9 mouse cellular contexts compared by ENCODE assay signal in genomic region chr8:34392981-34393828, GRCm38 (mm10).
DNase-seq lines count a peak whose midpoint lies in the region; ATAC-seq and TF ChIP-seq lines count a peak whose summit lies in the region.
"Had no signal": no experiment of that assay in that cellular context is flagged by ENCODE, and none has a peak within 500 bp of the region (broad histone marks: within the 10 kb centered on the region; RNA-seq: fewer than 3 reads in every experiment).

No protein-coding gene starts in this region.

- no peaks in the 10 kb centered on the region for H3K9me3 ChIP-seq in hindbrain, embryonic 14.5 days (ENCODE audit: control insufficient read depth, low read length)
- no peaks in the 10 kb centered on the region for H3K9me3 ChIP-seq in limb, embryonic 10.5 days (replicated peaks)
- H3K9me3 ChIP-seq: liver, embryonic 13.5 days had no signal

- no peak overlapping the region for H3K4me2 ChIP-seq in hindbrain, embryonic 14.5 days (replicated peaks)
- H3K4me2 ChIP-seq: liver, embryonic 13.5 days had no signal

- H3K27ac ChIP-seq in hindbrain, embryonic 14.5 days: peak overlapping the region; percentile 77
- peak overlapping the region; percentile 69 for H3K27ac ChIP-seq in limb, embryonic 10.5 days
- H3K27ac ChIP-seq: liver, embryonic 13.5 days had no signal

- H3K9ac ChIP-seq in hindbrain, embryonic 14.5 days: no peak overlapping the region
- H3K9ac ChIP-seq: liver, embryonic 13.5 days had no signal

- H3K4me1 ChIP-seq in hindbrain, embryonic 14.5 days (replicated peaks; ENCODE audit: control insufficient read depth, insufficient read depth, low read length): peaks cover 41% of the 10 kb centered on the region
- H3K4me1 ChIP-seq in limb, embryonic 10.5 days: peaks cover 29% of the 10 kb centered on the region
- H3K4me1 ChIP-seq: liver, embryonic 13.5 days had no signal

- no peak for TF ChIP-seq CTCF in brain, embryonic 14.5 days (IDR thresholded peaks at IDR 0.05; ENCODE audit: borderline replicate concordance, extremely low read depth, insufficient read depth, insufficient read length)

- DNase-seq in brain, embryonic 14.5 days (ENCODE audit: low read depth): peak; percentile 81
- peak; percentile 73 to 88 for DNase-seq in cerebellum, postnatal 14 days
- DNase-seq in hindbrain, embryonic 14.5 days (ENCODE audit: low spot score): no peak
- DNase-seq in limb, embryonic 10.5 days (ENCODE audit: low spot score): no peak
- no peak for DNase-seq in retina, embryonic 14.5 days (ENCODE audit: low spot score)
- DNase-seq in lung, postnatal 36 days: no peak
- DNase-seq: liver, embryonic 13.5 days had no signal

- 74% methylated on average over 15 of the region's 15 CpGs for WGBS in hindbrain, embryonic 14.5 days
- 92% methylated on average over 15 of the region's 15 CpGs for whole genome bisulfite sequencing in limb, embryonic 10.5 days

- H3K36me3 ChIP-seq in hindbrain, embryonic 14.5 days (replicated peaks; ENCODE audit: control insufficient read depth, insufficient read depth): no peaks in the 10 kb centered on the region
- no peaks in the 10 kb centered on the region for H3K36me3 ChIP-seq in limb, embryonic 10.5 days
- H3K36me3 ChIP-seq: liver, embryonic 13.5 days had no signal

- no peak overlapping the region for H3K4me3 ChIP-seq in hindbrain, embryonic 14.5 days (replicated peaks; ENCODE audit: low read length)
- H3K4me3 ChIP-seq in limb, embryonic 10.5 days: no peak overlapping the region
- H3K4me3 ChIP-seq: liver, embryonic 13.5 days had no signal

- TF ChIP-seq POLR2A in brain, embryonic 14.5 days (IDR thresholded peaks at IDR 0.05; ENCODE audit: borderline replicate concordance, extremely low read depth, insufficient read depth, insufficient read length, poor library complexity, severe bottlenecking): no peak

- H3K27me3 ChIP-seq in hindbrain, embryonic 14.5 days (ENCODE audit: control insufficient read depth, insufficient read depth, low read length): no peaks in the 10 kb centered on the region
- no peaks in the 10 kb centered on the region for H3K27me3 ChIP-seq in limb, embryonic 10.5 days (ENCODE audit: low read depth, poor library complexity, severe bottlenecking)
- H3K27me3 ChIP-seq: liver, embryonic 13.5 days had no signal

- 0 out of 2 replicates have a peak, but pooled peaks have one; percentile 1 for ATAC-seq in hindbrain, embryonic 14.5 days (ENCODE audit: low FRiP score)
- no peak for ATAC-seq in monocyte, adult 5-6 weeks (replicated peaks; ENCODE audit: insufficient number of reproducible peaks, low FRiP score, low TSS enrichment, poor library complexity, severe bottlenecking)
- ATAC-seq in activated CD4-positive, CD25-positive, alpha-beta regulatory T cell, adult 4 months: no peak

Comparison
In these comparisons a context has a peak if more than half of its experiments do, and no peak if none do; other contexts are left out.
1. DNase-seq: peak in brain, embryonic 14.5 days (single experiment) and cerebellum, postnatal 14 days (2 of 2); none in hindbrain, embryonic 14.5 days (single experiment), limb, embryonic 10.5 days (single experiment), retina, embryonic 14.5 days (single experiment) and lung, postnatal 36 days (single experiment).